Mouse (Mus musculus) brain, embryonic 14.5 days (tissue): ENCODE measurements around the gene Ttll10.

Experiments used
- CTCF ChIP-seq: fragments of 200-500 bp; IDR thresholded peaks from 2 replicates; pipeline ENCODE4 v1.5.1; 2012; ENCODE audit warnings: inconsistent platforms, mild to moderate bottlenecking, moderate library complexity, borderline replicate concordance; ENCODE audit not compliant: insufficient read depth, insufficient read length; ENCODE audit errors: extremely low read depth
- POLR2A ChIP-seq: fragments of 200-500 bp; IDR thresholded peaks from 2 replicates; pipeline ENCODE4 v1.6.1; 2012; ENCODE audit warnings: mild to moderate bottlenecking, inconsistent platforms, borderline replicate concordance; ENCODE audit not compliant: poor library complexity, insufficient read depth, insufficient read length, severe bottlenecking; ENCODE audit errors: extremely low read depth

GRCm38 (mm10) chr4:156063861-156064509 lies 4.8 kb upstream of the Ttll10 start:
- no peak for TF ChIP-seq CTCF
- TF ChIP-seq POLR2A: no peak
